Mouse (Mus musculus) hindbrain, embryonic 16.5 days (tissue): ENCODE measurements around the gene Ptprq. TPM values are rescaled to one million over a fixed set of nuclear protein-coding genes. Genes with fewer than 3 reads are reported as not detected.

ENCODE experiments used
- ATAC-seq: fragments of 200-750 bp; cut with Nextera tagmentation; 2 replicates; pipeline ENCODE4 v1.8.0; 2017; ENCODE audit warnings: moderate TSS enrichment, moderate library complexity
- H3K27ac ChIP-seq: fragments of 300-500 bp; sonication (generic); 2 replicates; pipeline ENCODE4 v1.5.1; 2014; ENCODE audit warnings: low read depth, mild to moderate bottlenecking, control low read depth, low read length, moderate library complexity
- H3K27me3 ChIP-seq: fragments of 300-500 bp; sonication (generic); replicated peaks from 2 replicates; pipeline ENCODE4 v1.6.1; 2014; ENCODE audit warnings: low read length; ENCODE audit not compliant: control insufficient read depth, insufficient read depth
- H3K36me3 ChIP-seq: fragments of 300-500 bp; sonication (generic); 2 replicates; pipeline ENCODE4 v1.6.1; 2014; ENCODE audit warnings: mild to moderate bottlenecking, low read length, moderate library complexity, mixed read lengths; ENCODE audit not compliant: control insufficient read depth, insufficient read depth
- H3K4me1 ChIP-seq: fragments of 300-500 bp; sonication (generic); 2 replicates; pipeline ENCODE4 v1.6.1; 2014; ENCODE audit warnings: low read depth, low read length; ENCODE audit not compliant: control insufficient read depth, insufficient read depth
- H3K4me2 ChIP-seq: fragments of 300-500 bp; sonication (generic); 2 replicates; pipeline ENCODE4 v1.6.1; 2014; ENCODE audit warnings: mild to moderate bottlenecking, low read length, control low read depth, moderate library complexity
- H3K4me3 ChIP-seq: fragments of 300-500 bp; sonication (generic); 2 replicates; pipeline ENCODE4 v1.5.1; 2014; ENCODE audit warnings: mild to moderate bottlenecking, low read length, control low read depth, moderate library complexity
- H3K9ac ChIP-seq: fragments of 300-500 bp; sonication (generic); 2 replicates; pipeline ENCODE4 v1.6.1; 2014; ENCODE audit warnings: low read depth, mild to moderate bottlenecking, control low read depth, low read length, moderate library complexity
- H3K9me3 ChIP-seq: fragments of 300-500 bp; sonication (generic); 2 replicates; pipeline ENCODE4 v1.6.1; 2014; ENCODE audit warnings: mild to moderate bottlenecking, low read length, moderate library complexity; ENCODE audit not compliant: control insufficient read depth
- WGBS: fragments of 180-500 bp; shearing (Covaris S2); extraction: QIAGEN DNeasy Blood & Tissue Kit; methylation state at CpG from one replicate; pipeline ENCODE4 v1.1.7; 2014; 5-methylcytosine and 5-hydroxymethylcytosine counted together
- microRNA-seq: library from miRNA; unstranded; fragments of <30 nt; microRNA quantifications from one replicate; pipeline ENCODE4, GENCODE M21; 2017
- polyA plus RNA-seq: library from polyadenylated mRNA; unstranded; fragments of >200 nt; fragmentation: Nextera tagmentation; extraction: Ambion mirVana; gene quantifications from 2 replicates; pipeline ENCODE4 v1.2.1, GENCODE M21; 2015

Ptprq gene
- polyA plus RNA-seq, 1 experiment from 2014 or later, result 0.06 TPM

DNA sequence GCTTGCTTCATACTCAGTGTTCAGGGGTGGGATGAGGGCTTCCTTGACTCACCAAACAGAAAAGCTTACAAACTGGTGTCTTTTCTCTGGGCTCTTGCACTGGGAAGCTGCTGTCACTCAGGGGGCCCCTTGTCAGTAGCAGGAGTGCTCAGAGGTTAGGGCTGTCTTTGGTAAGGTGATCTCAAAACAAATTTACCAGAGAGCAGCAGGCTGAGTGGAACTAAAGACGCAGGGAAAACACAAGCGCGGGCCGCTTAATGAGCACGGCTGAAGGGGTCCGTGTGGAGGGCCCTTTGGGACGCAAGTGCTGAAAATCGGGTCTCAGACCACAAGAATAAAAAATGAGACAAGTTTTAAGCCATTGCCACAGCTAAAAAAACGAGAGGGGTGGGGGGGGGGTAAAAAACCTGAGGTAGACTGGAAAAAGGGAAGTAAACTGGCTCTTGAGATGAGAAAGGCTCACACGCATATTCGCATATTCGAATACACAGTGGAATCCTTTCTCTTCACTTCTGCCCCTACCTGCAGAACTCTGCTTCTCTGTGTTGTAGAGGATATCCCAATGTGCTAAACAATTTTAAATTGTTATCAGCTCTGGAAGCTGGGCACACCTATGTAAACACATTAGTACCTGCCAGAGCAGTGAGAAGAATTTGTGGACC lies 231.1 kb downstream of the Ptprq start:
- Histone ChIP-seq H3K9ac (no peak overlapping the region), H3K36me3 (no peaks in the 10 kb centered on the region), H3K4me2 (no peak overlapping the region), H3K9me3 (no peaks in the 10 kb centered on the region), H3K27me3 (no peaks in the 10 kb centered on the region), H3K4me1 (no peaks in the 10 kb centered on the region), H3K4me3 (no peak overlapping the region), H3K27ac (no peak overlapping the region)
- ATAC-seq, result no peak
- 28% methylated on average over 12 of the region's 12 CpGs for WGBS

DNA sequence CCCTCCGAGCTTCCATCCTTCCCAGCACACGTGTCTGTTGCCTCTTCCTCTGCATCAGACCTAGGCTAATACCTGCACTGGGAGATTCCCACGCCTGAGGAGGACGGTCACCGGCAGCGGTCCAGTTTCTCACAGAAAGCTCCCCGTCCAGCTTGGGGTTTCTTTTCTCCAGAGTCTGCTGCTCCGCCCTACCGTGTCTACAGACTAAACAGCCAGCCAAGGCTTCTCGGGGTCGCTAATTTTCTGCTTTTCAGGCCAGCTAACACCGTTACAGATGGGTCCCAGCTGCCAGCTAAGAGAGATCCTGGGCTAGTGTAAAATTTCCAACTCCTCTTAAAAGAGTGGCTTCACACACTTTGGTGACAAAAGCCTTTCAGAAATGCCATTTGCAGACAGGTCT lies 233.1 kb downstream of the Ptprq start:
- H3K9me3 ChIP-seq, result no peaks in the 10 kb centered on the region
- no peaks in the 10 kb centered on the region for H3K27me3 ChIP-seq
- no peak overlapping the region for H3K27ac ChIP-seq
- WGBS, result 62% methylated on average over 12 of the region's 12 CpGs
- no peak for ATAC-seq
- no peak overlapping the region for H3K4me2 ChIP-seq
- H3K9ac ChIP-seq, result no peak overlapping the region
- no peaks in the 10 kb centered on the region for H3K4me1 ChIP-seq
- H3K4me3 ChIP-seq, result no peak overlapping the region
- H3K36me3 ChIP-seq, result no peaks in the 10 kb centered on the region

DNA sequence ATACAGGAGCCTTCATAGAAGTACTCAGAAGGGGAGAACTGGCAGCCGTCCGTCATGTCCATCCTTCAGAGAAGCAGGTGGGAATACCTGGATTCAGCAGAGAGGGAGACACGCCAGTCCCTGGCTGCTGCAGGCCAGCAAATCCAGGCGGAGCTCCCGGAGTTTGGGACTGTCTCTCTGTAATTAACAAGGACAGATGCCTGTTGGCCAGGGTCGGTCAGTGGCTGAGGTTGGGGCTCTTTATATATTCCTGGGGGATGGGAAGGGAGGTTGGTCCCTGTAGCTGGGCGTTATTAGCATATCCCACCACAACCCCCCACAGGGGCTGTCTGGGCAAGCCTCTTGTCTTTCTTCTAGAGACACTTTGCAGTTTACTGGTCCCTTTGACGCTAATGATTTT lies 234.0 kb downstream of the Ptprq start, which contains the start of gene Myf5:
Myf5 (minus strand) TSS at position 265 of the 400 bp plus-strand sequence.
- Histone ChIP-seq H3K4me3 (no peak within 1 kb of the TSS), H3K36me3 (no peaks in the 10 kb centered on the region), H3K4me2 (no peak within 1 kb of the TSS), H3K9ac (no peak within 1 kb of the TSS), H3K9me3 (no peaks in the 10 kb centered on the region), H3K4me1 (no peaks in the 10 kb centered on the region), H3K27ac (no peak within 1 kb of the TSS), H3K27me3 (no peaks in the 10 kb centered on the region)
- ATAC-seq, result no peak
- WGBS, result 74% methylated on average over 8 of the region's 8 CpGs

DNA sequence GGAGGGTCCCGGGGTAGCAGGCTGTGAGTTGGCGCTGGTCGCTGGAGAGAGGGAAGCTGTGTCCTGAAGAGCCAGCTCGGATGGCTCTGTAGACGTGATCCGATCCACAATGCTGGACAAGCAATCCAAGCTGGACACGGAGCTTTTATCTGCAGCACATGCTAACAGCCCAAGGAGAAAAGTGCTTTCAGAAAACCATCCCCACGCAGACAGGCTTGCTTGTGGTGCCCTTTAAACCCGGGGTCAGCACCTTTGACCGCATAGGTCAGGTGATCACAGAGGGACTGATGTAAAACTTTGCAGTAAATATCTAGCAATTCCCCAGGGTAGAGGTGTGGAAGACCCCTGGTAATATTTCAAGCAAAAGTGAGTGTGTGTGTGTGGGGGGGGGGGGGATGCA lies 235.8 kb downstream of the Ptprq start:
- H3K4me2 ChIP-seq, result peak overlapping the region; percentile 1; the same call in 1 of the 2 replicates
- H3K27me3 ChIP-seq, result no peaks in the 10 kb centered on the region
- no peaks in the 10 kb centered on the region for H3K9me3 ChIP-seq
- ATAC-seq, result no peak
- no peaks in the 10 kb centered on the region for H3K4me1 ChIP-seq
- H3K27ac ChIP-seq, result no peak overlapping the region
- no peak overlapping the region for H3K9ac ChIP-seq
- 69% methylated on average over 10 of the region's 10 CpGs for whole genome bisulfite sequencing
- no peaks in the 10 kb centered on the region for H3K36me3 ChIP-seq
- no peak overlapping the region for H3K4me3 ChIP-seq

DNA sequence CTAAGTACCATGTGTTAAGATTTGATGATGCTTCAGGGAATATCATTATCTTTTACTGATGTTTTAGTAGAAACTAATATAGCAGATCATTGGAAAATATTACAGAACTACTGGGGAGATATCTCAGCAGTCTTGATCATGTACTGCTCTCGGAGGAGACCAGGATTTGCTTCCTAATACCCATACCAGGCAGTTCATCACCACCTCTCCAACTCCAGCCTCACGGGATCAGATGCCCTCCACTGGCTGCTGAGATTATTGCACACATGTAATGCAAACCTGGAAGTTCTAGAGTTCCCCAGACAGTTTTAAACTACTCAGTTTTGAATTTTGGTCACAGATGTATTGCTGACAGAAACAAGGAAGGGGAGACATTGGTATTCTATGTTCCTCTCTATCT lies 246.4 kb downstream of the Ptprq start:
- no peaks in the 10 kb centered on the region for H3K4me1 ChIP-seq
- H3K27me3 ChIP-seq, result no peaks in the 10 kb centered on the region
- no peak overlapping the region for H3K4me2 ChIP-seq
- no peak for ATAC-seq
- H3K36me3 ChIP-seq, result no peaks in the 10 kb centered on the region
- 52% methylated on average over 2 of the region's 2 CpGs for WGBS
- H3K9ac ChIP-seq, result no peak overlapping the region
- H3K27ac ChIP-seq, result no peak overlapping the region
- H3K9me3 ChIP-seq, result no peaks in the 10 kb centered on the region
- H3K4me3 ChIP-seq, result no peak overlapping the region

DNA sequence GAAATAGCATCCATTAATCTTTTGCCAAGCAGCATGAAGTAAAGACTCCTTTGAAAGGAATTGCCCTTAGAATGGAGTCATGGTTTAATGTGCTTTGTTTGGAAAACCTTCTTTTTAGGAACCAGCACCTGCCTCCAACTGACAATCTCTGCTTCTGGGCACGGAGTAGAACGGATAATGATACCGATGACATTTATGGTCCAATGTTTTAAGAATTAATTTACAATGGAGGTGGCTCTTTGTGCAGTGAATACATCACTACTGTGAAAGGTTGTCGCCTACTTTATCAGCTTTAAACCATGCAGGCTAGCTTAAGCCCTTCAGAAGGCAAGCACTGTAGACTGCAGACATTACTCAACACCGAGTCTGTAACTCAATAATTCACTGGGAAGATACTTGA lies 248.1 kb downstream of the Ptprq start:
- no peak overlapping the region for H3K9ac ChIP-seq
- WGBS, result 49% methylated on average over 5 of the region's 5 CpGs
- H3K4me2 ChIP-seq, result no peak overlapping the region
- ATAC-seq, result no peak
- no peaks in the 10 kb centered on the region for H3K36me3 ChIP-seq
- no peaks in the 10 kb centered on the region for H3K9me3 ChIP-seq
- no peak overlapping the region for H3K27ac ChIP-seq
- no peak overlapping the region for H3K4me3 ChIP-seq
- no peaks in the 10 kb centered on the region for H3K27me3 ChIP-seq
- no peaks in the 10 kb centered on the region for H3K4me1 ChIP-seq

DNA sequence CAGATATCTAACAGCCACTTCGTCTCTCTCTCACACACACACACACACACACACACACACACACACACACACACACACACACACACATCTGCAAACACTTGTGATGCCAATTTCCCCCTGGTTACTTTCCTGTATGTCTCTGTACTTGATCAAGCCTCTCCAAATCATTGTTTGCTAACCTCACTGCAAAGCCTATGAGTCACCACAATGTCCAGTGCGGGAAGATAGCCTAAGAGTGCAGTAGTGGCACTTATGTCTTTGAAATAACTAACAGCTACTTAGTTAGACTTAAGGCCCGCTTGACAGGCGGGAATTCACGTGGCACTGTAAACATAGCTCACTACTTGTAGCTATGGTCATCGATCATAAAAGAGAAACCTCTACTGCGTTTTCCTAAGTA lies 252.0 kb downstream of the Ptprq start:
- no peaks in the 10 kb centered on the region for H3K9me3 ChIP-seq
- ATAC-seq, result no peak
- no peaks in the 10 kb centered on the region for H3K27me3 ChIP-seq
- no peak overlapping the region for H3K27ac ChIP-seq
- 94% methylated on average over 7 of the region's 7 CpGs for WGBS
- no peak overlapping the region for H3K4me2 ChIP-seq
- H3K4me3 ChIP-seq, result no peak overlapping the region
- H3K4me1 ChIP-seq, result no peaks in the 10 kb centered on the region
- no peak overlapping the region for H3K9ac ChIP-seq
- no peaks in the 10 kb centered on the region for H3K36me3 ChIP-seq

Small RNAs within 50 kb of the gene (microRNA-seq; reads per million reads assigned to microRNA genes)
- not detected for gene Gm44403

Other genes starting within 250 kb of the Ptprq start
- gene Myf5, start 233.9 kb downstream of the Ptprq start, polyA plus RNA-seq, result 0.24 TPM in 1 of 2 replicates, not detected in the other
- gene Myf6, start 225.3 kb downstream of the Ptprq start, polyA plus RNA-seq, result 0.74 TPM in 1 of 2 replicates, not detected in the other
- gene Otogl, start 192.1 kb upstream of the Ptprq start, polyA plus RNA-seq, result 0.04 and 0.06 TPM in 2 replicates